Mouse (Mus musculus) cerebellum, adult 9-10 months (tissue): ENCODE measurements around the gene Agr3.

Experiments used
- DNase-seq: peaks from one replicate; pipeline ENCODE4 v3.0.0; 2022

The Agr3 gene

DNA sequence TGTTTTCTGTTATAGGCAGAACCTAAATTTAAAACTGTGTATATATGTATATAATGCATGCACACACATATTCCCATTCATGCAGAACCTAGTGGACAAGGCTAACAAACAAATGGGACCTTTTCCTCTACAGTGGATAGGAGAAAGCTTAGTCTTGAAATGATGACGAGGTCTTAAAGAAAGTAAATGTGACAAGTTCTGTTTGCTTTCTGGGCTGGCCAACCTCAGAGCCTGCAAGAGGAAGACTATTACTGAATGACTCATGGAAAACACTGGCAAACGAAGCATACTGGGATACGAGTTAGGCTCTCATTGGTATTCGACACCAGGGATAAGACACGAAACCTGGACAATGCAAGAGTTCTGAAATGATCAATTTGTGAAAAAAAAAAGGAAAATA is 59.3 kb downstream of the Agr3 start:
- DNase-seq, result no peak

DNA sequence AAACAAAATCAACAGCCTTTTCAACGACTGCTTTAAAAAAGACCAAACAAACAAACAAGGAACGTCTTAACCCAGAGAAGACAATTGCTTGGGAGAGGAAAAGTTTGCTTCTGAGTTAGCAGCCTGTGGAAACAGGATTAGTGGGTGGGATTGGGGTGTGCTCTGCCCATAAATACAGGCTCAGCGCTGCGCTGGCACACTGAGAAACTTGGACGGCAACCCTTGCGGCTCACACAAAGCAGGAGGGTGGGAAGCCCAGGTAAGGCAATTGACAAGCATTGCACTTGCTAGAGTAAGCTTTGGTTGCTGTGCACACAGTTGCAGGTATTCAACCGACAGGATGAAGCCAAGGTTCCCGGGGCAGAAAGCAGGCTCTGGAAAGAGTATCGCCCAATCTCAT is 67.3 kb downstream of the Agr3 start, which contains the start of gene Agr2:
Gene Agr2 (plus strand): TSS at position 197 of the 400 bp plus-strand sequence.
- DNase-seq, result no peak

DNA sequence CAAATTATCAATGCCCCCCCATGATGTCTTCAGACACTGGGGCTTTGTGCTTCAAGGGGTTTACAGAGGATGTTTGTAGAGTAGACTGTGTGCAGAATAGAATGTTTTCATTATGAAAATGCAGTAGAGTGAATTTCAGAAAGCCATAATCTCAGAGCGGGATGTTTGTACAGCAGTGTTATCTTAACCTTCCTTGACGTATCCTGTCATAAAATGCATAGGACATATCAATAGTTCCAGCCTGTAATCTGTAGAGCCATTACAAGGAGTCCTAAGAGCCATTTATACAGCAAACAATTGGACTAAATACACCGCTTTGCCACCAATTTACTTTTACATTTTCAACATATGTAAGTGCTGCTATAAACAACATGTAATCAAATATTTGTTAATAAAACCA is 68.2 kb downstream of the Agr3 start:
- DNase-seq, result no peak

DNA sequence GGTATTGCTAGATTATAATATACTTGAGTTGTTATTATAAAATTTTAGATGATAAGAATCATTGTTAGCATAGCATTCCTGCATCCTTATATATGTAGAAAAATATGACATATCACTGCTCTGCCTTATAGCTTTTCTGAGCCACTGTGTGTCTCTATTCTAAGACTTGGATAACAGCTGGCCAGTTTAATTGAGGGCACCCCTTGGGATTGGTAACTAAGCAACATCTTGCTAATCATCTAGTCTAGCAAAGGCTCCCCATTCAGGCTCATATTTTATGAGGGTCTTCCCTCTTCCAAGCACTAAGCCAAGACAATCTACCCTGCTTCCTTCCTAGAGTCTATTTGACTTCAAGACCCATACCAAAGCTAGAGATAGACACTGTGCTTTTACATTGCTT is 68.7 kb downstream of the Agr3 start:
- DNase-seq, result no peak

DNA sequence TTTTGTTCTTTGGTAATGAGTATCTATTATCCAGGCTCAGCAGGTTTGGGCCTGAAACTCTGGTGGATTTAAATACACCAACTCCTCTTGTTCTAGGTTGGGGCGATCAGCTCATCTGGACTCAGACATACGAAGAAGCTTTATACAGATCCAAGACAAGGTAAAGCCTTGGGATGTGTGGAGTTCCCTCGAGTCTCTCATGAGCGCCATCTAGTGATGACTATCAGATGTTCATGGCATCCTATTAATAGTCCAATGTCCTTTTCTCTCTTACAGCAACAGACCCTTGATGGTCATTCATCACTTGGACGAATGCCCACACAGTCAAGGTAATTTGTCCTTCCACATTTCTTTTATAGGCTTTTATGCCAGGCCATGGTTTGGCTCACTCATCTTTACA is 70.4 kb downstream of the Agr3 start:
- peak; percentile 49 for DNase-seq
